Mouse (Mus musculus) macrophage (primary cell): Measurements from ENCODE around the gene Sorcs3. TPM values are rescaled to one million over a fixed set of nuclear protein-coding genes. Genes with fewer than 3 reads are reported as not detected.

Source experiments
- H3K27ac ChIP-seq: fragments of 350-480 bp; formaldehyde crosslinking; 2 replicates; pipeline ENCODE4 v1.9.0; 2021
- H3K36me3 ChIP-seq: fragments of 350-480 bp; formaldehyde crosslinking; 2 replicates; pipeline ENCODE4 v1.9.0; 2021; ENCODE audit errors: inconsistent target
- H3K4me3 ChIP-seq: fragments of 350-480 bp; formaldehyde crosslinking; 2 replicates; pipeline ENCODE4 v1.9.0; 2021; ENCODE audit errors: inconsistent target
- H3K79me2 ChIP-seq: fragments of 350-480 bp; formaldehyde crosslinking; 2 replicates; pipeline ENCODE4 v1.9.0; 2021; ENCODE audit errors: inconsistent target
- WGBS: methylation state at CpG from one replicate; pipeline ENCODE4 v1.1.7; 2026; ENCODE audit warnings: inconsistent platforms; ENCODE audit not compliant: missing documents; 5-methylcytosine and 5-hydroxymethylcytosine counted together
- polyA plus RNA-seq: library from polyadenylated mRNA; stranded (reverse); fragments of 250-400 nt; gene quantifications from 3 replicates; pipeline ENCODE4 v1.2.4, GENCODE M21; 2018; ENCODE audit warnings: inconsistent platforms

The Sorcs3 gene
- polyA plus RNA-seq, 1 experiment from 2014 or later = not detected

GRCm38 (mm10) chr19:48310338-48310710, 104.5 kb downstream of the Sorcs3 start:
- no peaks in the 10 kb centered on the region for H3K79me2 ChIP-seq
- no peaks in the 10 kb centered on the region for H3K36me3 ChIP-seq
- no peak overlapping the region for H3K4me3 ChIP-seq
- WGBS = 83% methylated on average over 6 of the region's 6 CpGs
- H3K27ac ChIP-seq = no peak overlapping the region

GRCm38 (mm10) chr19:48313776-48314175, 108.0 kb downstream of the Sorcs3 start:
- no peak overlapping the region for H3K27ac ChIP-seq
- H3K4me3 ChIP-seq = no peak overlapping the region
- WGBS = 86% methylated on average over 9 of the region's 9 CpGs
- H3K79me2 ChIP-seq = no peaks in the 10 kb centered on the region
- no peaks in the 10 kb centered on the region for H3K36me3 ChIP-seq

- Histone ChIP-seq H3K27ac (no peak overlapping the region), H3K4me3 (no peak overlapping the region), H3K36me3 (no peaks in the 10 kb centered on the region), H3K79me2 (no peaks in the 10 kb centered on the region)
- whole genome bisulfite sequencing = 73% methylated on average over 6 of the region's 6 CpGs
These were observed 121.3 kb downstream of the Sorcs3 start for GRCm38 (mm10) chr19:48327115-48327514.

GRCm38 (mm10) chr19:48328171-48328570, 122.3 kb downstream of the Sorcs3 start:
- H3K4me3 ChIP-seq = no peak overlapping the region
- no peaks in the 10 kb centered on the region for H3K79me2 ChIP-seq
- no peaks in the 10 kb centered on the region for H3K36me3 ChIP-seq
- WGBS = 67% methylated on average over 8 of the region's 8 CpGs
- H3K27ac ChIP-seq = no peak overlapping the region

GRCm38 (mm10) chr19:48331640-48332039, 125.8 kb downstream of the Sorcs3 start:
- H3K27ac ChIP-seq = no peak overlapping the region
- 7% methylated on average over 1 of the region's 1 CpGs for WGBS
- no peak overlapping the region for H3K4me3 ChIP-seq
- no peaks in the 10 kb centered on the region for H3K79me2 ChIP-seq
- no peaks in the 10 kb centered on the region for H3K36me3 ChIP-seq

- no peaks in the 10 kb centered on the region for H3K79me2 ChIP-seq
- H3K27ac ChIP-seq = no peak overlapping the region
- WGBS = 66% methylated on average over 2 of the region's 2 CpGs
- no peaks in the 10 kb centered on the region for H3K36me3 ChIP-seq
- H3K4me3 ChIP-seq = no peak overlapping the region
These were observed 127.3 kb downstream of the Sorcs3 start for GRCm38 (mm10) chr19:48333085-48333484.

- Histone ChIP-seq H3K4me3 (no peak overlapping the region), H3K36me3 (no peaks in the 10 kb centered on the region), H3K79me2 (no peaks in the 10 kb centered on the region), H3K27ac (no peak overlapping the region)
- 85% methylated on average over 6 of the region's 6 CpGs for WGBS
These were observed 131.6 kb downstream of the Sorcs3 start for GRCm38 (mm10) chr19:48337461-48337860.

GRCm38 (mm10) chr19:48338098-48338497, 132.3 kb downstream of the Sorcs3 start:
- H3K79me2 ChIP-seq = no peaks in the 10 kb centered on the region
- H3K4me3 ChIP-seq = no peak overlapping the region
- no peaks in the 10 kb centered on the region for H3K36me3 ChIP-seq
- 98% methylated on average over 5 of the region's 5 CpGs for WGBS
- H3K27ac ChIP-seq = no peak overlapping the region

GRCm38 (mm10) chr19:48342770-48343169, 136.9 kb downstream of the Sorcs3 start:
- no peaks in the 10 kb centered on the region for H3K79me2 ChIP-seq
- H3K4me3 ChIP-seq = no peak overlapping the region
- H3K27ac ChIP-seq = no peak overlapping the region
- H3K36me3 ChIP-seq = no peaks in the 10 kb centered on the region
- 86% methylated on average over 4 of the region's 4 CpGs for WGBS

- Histone ChIP-seq H3K4me3 (no peak overlapping the region), H3K79me2 (no peaks in the 10 kb centered on the region), H3K36me3 (no peaks in the 10 kb centered on the region), H3K27ac (no peak overlapping the region)
- 76% methylated on average over 7 of the region's 7 CpGs for WGBS
These were observed 137.6 kb downstream of the Sorcs3 start for GRCm38 (mm10) chr19:48343442-48343841.

- Histone ChIP-seq H3K79me2 (no peaks in the 10 kb centered on the region), H3K4me3 (no peak overlapping the region), H3K27ac (no peak overlapping the region), H3K36me3 (no peaks in the 10 kb centered on the region)
- WGBS = 94% methylated on average over 5 of the region's 5 CpGs
These were observed 141.3 kb downstream of the Sorcs3 start for GRCm38 (mm10) chr19:48347116-48347515.

GRCm38 (mm10) chr19:48356806-48357205, 151.0 kb downstream of the Sorcs3 start:
- 73% methylated on average over 2 of the region's 2 CpGs for WGBS
- Histone ChIP-seq H3K36me3 (no peaks in the 10 kb centered on the region), H3K79me2 (no peaks in the 10 kb centered on the region), H3K27ac (no peak overlapping the region), H3K4me3 (no peak overlapping the region)

- H3K4me3 ChIP-seq = no peak overlapping the region
- no peaks in the 10 kb centered on the region for H3K79me2 ChIP-seq
- no peak overlapping the region for H3K27ac ChIP-seq
- H3K36me3 ChIP-seq = no peaks in the 10 kb centered on the region
- 88% methylated on average over 2 of the region's 2 CpGs for WGBS
These were observed 156.3 kb downstream of the Sorcs3 start for GRCm38 (mm10) chr19:48362167-48362566.

GRCm38 (mm10) chr19:48368056-48368455, 162.2 kb downstream of the Sorcs3 start:
- Histone ChIP-seq H3K27ac (no peak overlapping the region), H3K79me2 (no peaks in the 10 kb centered on the region), H3K36me3 (no peaks in the 10 kb centered on the region), H3K4me3 (no peak overlapping the region)
- WGBS = 72% methylated on average over 10 of the region's 10 CpGs

GRCm38 (mm10) chr19:48371787-48372186, 166.0 kb downstream of the Sorcs3 start:
- no peaks in the 10 kb centered on the region for H3K36me3 ChIP-seq
- no peak overlapping the region for H3K27ac ChIP-seq
- H3K4me3 ChIP-seq = no peak overlapping the region
- WGBS = 64% methylated on average over 9 of the region's 9 CpGs
- H3K79me2 ChIP-seq = no peaks in the 10 kb centered on the region

GRCm38 (mm10) chr19:48378006-48378540, 172.2 kb downstream of the Sorcs3 start:
- H3K79me2 ChIP-seq = no peaks in the 10 kb centered on the region
- 85% methylated on average over 11 of the region's 11 CpGs for WGBS
- H3K36me3 ChIP-seq = no peaks in the 10 kb centered on the region

More at GRCm38 (mm10) chr19:48378006-48378540, 172.2 kb downstream of the Sorcs3 start:
- no peak overlapping the region for H3K27ac ChIP-seq
- H3K4me3 ChIP-seq = no peak overlapping the region
